In the genomic region with DNA sequence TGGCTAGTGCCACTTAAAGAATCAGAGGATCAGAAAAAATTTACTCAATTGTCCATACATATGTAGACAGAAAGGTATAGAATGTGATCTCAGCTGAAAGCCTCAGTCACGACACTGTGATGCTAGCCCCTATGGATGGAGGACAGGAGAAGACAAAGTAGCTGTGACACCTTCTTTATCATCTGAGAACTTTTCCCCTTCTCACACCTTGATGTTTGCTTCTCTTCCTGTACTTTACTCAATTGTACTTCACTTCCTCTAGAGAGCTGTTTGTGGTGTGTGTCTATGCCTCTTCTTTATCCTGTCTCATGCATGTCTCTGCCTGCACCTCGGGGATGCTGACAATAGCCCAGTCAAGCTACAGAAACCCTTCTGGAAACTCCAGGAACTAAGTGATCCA, we compare ENCODE assay signal across 32 mouse cellular contexts. TPM values are rescaled to one million over a fixed set of nuclear protein-coding genes. Genes with fewer than 3 reads are reported as not detected.
DNase-seq lines count a peak whose midpoint lies in the region; ATAC-seq and TF ChIP-seq lines count a peak whose summit lies in the region.
"Had no signal": no experiment of that assay in that cellular context is flagged by ENCODE, and none has a peak within 500 bp of the region (broad histone marks: within the 10 kb centered on the region; RNA-seq: fewer than 3 reads in every experiment).

No protein-coding gene starts in this region.

- H3K27me3 ChIP-seq in CH12.LX (replicated peaks): no peaks in the 10 kb centered on the region
- no peaks in the 10 kb centered on the region for H3K27me3 ChIP-seq in heart, embryonic 11.5 days (ENCODE audit: control insufficient read depth, insufficient read depth, low read length)
- H3K27me3 ChIP-seq: forebrain, embryonic 12.5 days; heart, embryonic 15.5 days; hindbrain, embryonic 12.5 days; neural tube, embryonic 15.5 days; stomach, embryonic 15.5 days had no signal

- H3K4me3 ChIP-seq in CH12.LX (replicated peaks in 1 of 3; ENCODE audit: low read depth in 2 of 3, low read length in 2 of 3, poor library complexity in 1 of 3): no peak overlapping the region
- H3K4me3 ChIP-seq in heart, embryonic 11.5 days (ENCODE audit: low read depth, low read length): no peak overlapping the region
- H3K4me3 ChIP-seq: erythroblast, embryonic 14.5 days; forebrain, embryonic 12.5 days; heart, embryonic 15.5 days; hindbrain, embryonic 12.5 days; neural tube, embryonic 15.5 days; stomach, embryonic 15.5 days had no signal

- no peaks in the 10 kb centered on the region for H3K79me2 ChIP-seq in CH12.LX (replicated peaks; ENCODE audit: control insufficient read depth, extremely low read depth, insufficient read depth, poor library complexity, severe bottlenecking)

- intact Hi-C loops in heart, postnatal 10 days (cut with DNase I): no loop called here

- TF ChIP-seq RAD21 in CH12.LX (IDR thresholded peaks at IDR 0.05; ENCODE audit: low read depth, low read length): no peak

- in situ Hi-C loops in CH12.LX (cut with MboI; ENCODE audit: low pct_ligation_motif_present, low pct_unique_long_range_greater_than_20kb, low sequenced_read_pairs): no loop called here

- WGBS in heart, embryonic 11.5 days (ENCODE audit: insufficient replicate concordance): 61% methylated on average over 2 of the region's 2 CpGs

- TF ChIP-seq CTCF in CH12.LX (conservative IDR thresholded peaks at IDR 0.05 in 1 of 2, IDR thresholded peaks at IDR 0.05 in 1 of 2; ENCODE audit: low read depth in 2 of 2, low read length in 2 of 2): no peak

- TF ChIP-seq EP300 in CH12.LX (IDR thresholded peaks at IDR 0.05; ENCODE audit: low read length): no peak

- H3K9me3 ChIP-seq in CH12.LX (replicated peaks; ENCODE audit: low read length): no peaks in the 10 kb centered on the region
- no peaks in the 10 kb centered on the region for H3K9me3 ChIP-seq in heart, embryonic 11.5 days (replicated peaks; ENCODE audit: control insufficient read depth, low read length)
- H3K9me3 ChIP-seq: forebrain, embryonic 12.5 days; heart, embryonic 15.5 days; hindbrain, embryonic 12.5 days; neural tube, embryonic 15.5 days; stomach, embryonic 15.5 days had no signal

- no peaks in the 10 kb centered on the region for H3K36me3 ChIP-seq in CH12.LX (replicated peaks in 1 of 2; ENCODE audit: control insufficient read depth in 1 of 2, insufficient read depth in 1 of 2, low read length in 1 of 2)
- no peaks in the 10 kb centered on the region for H3K36me3 ChIP-seq in heart, embryonic 11.5 days (ENCODE audit: control insufficient read depth, insufficient read depth, low read length)
- H3K36me3 ChIP-seq: forebrain, embryonic 12.5 days; heart, embryonic 15.5 days; hindbrain, embryonic 12.5 days; neural tube, embryonic 15.5 days; stomach, embryonic 15.5 days had no signal

- peaks cover 40 to 65% of the 10 kb centered on the region in 2 experiments for H3K4me1 ChIP-seq in CH12.LX (ENCODE audit: control insufficient read depth in 1 of 2, insufficient read depth in 2 of 2)
- H3K4me1 ChIP-seq in heart, embryonic 11.5 days (ENCODE audit: control insufficient read depth, insufficient read depth, low read length): 0 out of 2 replicates have a peak, but pooled peaks cover 11% of the 10 kb centered on the region
- H3K4me1 ChIP-seq: forebrain, embryonic 12.5 days; hindbrain, embryonic 12.5 days; neural tube, embryonic 15.5 days; stomach, embryonic 15.5 days had no signal

- TF ChIP-seq POLR2A in CH12.LX (IDR thresholded peaks at IDR 0.05; ENCODE audit: low read depth, low read length): no peak

- peak; percentile 27; the same call in 1 of the 2 replicates for ATAC-seq in megakaryocyte, adult 5-6 weeks (ENCODE audit: poor library complexity, severe bottlenecking)
- no peak for ATAC-seq in heart, embryonic 11.5 days (replicated peaks; ENCODE audit: insufficient number of reproducible peaks, low FRiP score, low TSS enrichment)
- ATAC-seq: hindbrain, postnatal 0 days; intestine, postnatal 0 days had no signal

- H3K27ac ChIP-seq in CH12.LX (ENCODE audit: insufficient read depth, low read depth): peak overlapping the region; percentile 78
- no peak overlapping the region for H3K27ac ChIP-seq in heart, embryonic 11.5 days (ENCODE audit: low read depth, low read length)
- H3K27ac ChIP-seq: forebrain, embryonic 12.5 days; heart, embryonic 15.5 days; hindbrain, embryonic 12.5 days; hindbrain, postnatal 0 days; liver, embryonic 14.5 days; macrophage; neural tube, embryonic 15.5 days; stomach, embryonic 15.5 days had no signal

- peak overlapping the region; percentile 64; the same call in 1 of the 2 replicates for H3K4me2 ChIP-seq in CH12.LX (ENCODE audit: insufficient read depth, low read depth, poor library complexity, severe bottlenecking)
- no peak overlapping the region for H3K4me2 ChIP-seq in heart, embryonic 11.5 days
- H3K4me2 ChIP-seq: forebrain, embryonic 12.5 days; heart, embryonic 15.5 days; hindbrain, embryonic 12.5 days; neural tube, embryonic 15.5 days; stomach, embryonic 15.5 days had no signal

- DNase-seq in CD4-positive helper T cell, adult 2 months (ENCODE audit: low read depth, low spot score): peak; percentile 49
- no peak for DNase-seq in CH12.LX (ENCODE audit: extremely low read depth)
- peak; percentile 42 for DNase-seq in thymus, postnatal 4 days
- no peak for DNase-seq in heart, postnatal 10 days
- no peak for DNase-seq in ovary, postnatal 36 days (ENCODE audit: low spot score)
- DNase-seq: adrenal gland, adult 2 months; adrenal gland, postnatal 36 days; cerebellum, adult 18-20 months; cerebellum, postnatal 14 days; gastrocnemius, postnatal 10 days; heart, postnatal 36 days; kidney, adult 9 months; kidney, postnatal 10 days; layer of hippocampus, adult 9-11 months; liver; lung, adult 2 months; lung, postnatal 10 days; midbrain, embryonic 14.5 days; right cerebral cortex, adult 18-20 months; right cerebral cortex, postnatal 4 days had no signal

- dilution Hi-C loops in CH12.LX (cut with MboI; ENCODE audit: extremely low pct_ligation_motif_present, extremely low pct_unique_long_range_greater_than_20kb, low sequenced_read_pairs): no loop called here

- no peak overlapping the region for H3K9ac ChIP-seq in CH12.LX (ENCODE audit: insufficient read depth, low read depth)
- H3K9ac ChIP-seq in heart, embryonic 11.5 days (ENCODE audit: low read depth, low read length): no peak overlapping the region
- H3K9ac ChIP-seq: forebrain, embryonic 12.5 days; heart, embryonic 15.5 days; hindbrain, embryonic 12.5 days; liver, embryonic 14.5 days; neural tube, embryonic 15.5 days; stomach, embryonic 15.5 days had no signal

TF ChIP-seq in CH12.LX, 34 proteins besides CTCF, POLR2A, EP300 and RAD21:
- TF ChIP-seq UBTF (IDR thresholded peaks at IDR 0.05; ENCODE audit: low read depth, low read length) (peak; percentile 56; the same call in 1 of the 2 replicates), ZMIZ1 (IDR thresholded peaks at IDR 0.05; ENCODE audit: low read depth, low read length) (no peak; the same call in 1 of the 2 replicates), IRF4 (IDR thresholded peaks at IDR 0.05; ENCODE audit: low read depth, low read length) (0 out of 2 replicates have a peak, but pooled peaks have one; percentile 8), CHD1 (IDR thresholded peaks at IDR 0.05; ENCODE audit: low read depth, low read length) (0 out of 2 replicates have a peak, but pooled peaks have one; percentile 59)

RNA-seq across cellular contexts. Expression of a gene that starts 11.5 kb away (rescaled TPM):
- total RNA-seq in CH12.LX (2012; rRNA removed) (122 and 153 TPM in 2 replicates), CH12.LX (2014; rRNA removed) (93.3 and 112 TPM in 2 replicates)
- 95.3 and 102 TPM in 2 replicates for polyA plus RNA-seq in CH12.LX (2012; ENCODE audit: insufficient read length, low read depth)
- total RNA-seq in megakaryocyte, adult 5-6 weeks (2015): 358 and 368 TPM in 2 replicates
- total RNA-seq in megakaryocyte, adult 5-6 weeks (2017): 289 and 337 TPM in 2 replicates
- 10 to 100 TPM; 19.8 to 22.7 TPM for total RNA-seq in heart, postnatal 10 days (2021)
- polyA plus RNA-seq in heart, embryonic 11.5 days (2014; fragmentation: Nextera tagmentation; extraction: Ambion mirVana): 24.8 and 28.8 TPM in 2 replicates

Comparison
In these comparisons a context has a peak if more than half of its experiments do, and no peak if none do; other contexts are left out.
1. DNase-seq: peak in CD4-positive helper T cell, adult 2 months (single experiment) and thymus, postnatal 4 days (single experiment); none in CH12.LX (single experiment), heart, postnatal 10 days (0 of 2) and ovary, postnatal 36 days (single experiment).